Mouse (Mus musculus): ENCODE data around the gene Ms4a8a.
"Not testable (repeated sequence)": the region's sequence is repeated elsewhere in the genome, so short reads cannot be mapped to it uniquely, and the experiment has no call there.

The Ms4a8a gene

DNA sequence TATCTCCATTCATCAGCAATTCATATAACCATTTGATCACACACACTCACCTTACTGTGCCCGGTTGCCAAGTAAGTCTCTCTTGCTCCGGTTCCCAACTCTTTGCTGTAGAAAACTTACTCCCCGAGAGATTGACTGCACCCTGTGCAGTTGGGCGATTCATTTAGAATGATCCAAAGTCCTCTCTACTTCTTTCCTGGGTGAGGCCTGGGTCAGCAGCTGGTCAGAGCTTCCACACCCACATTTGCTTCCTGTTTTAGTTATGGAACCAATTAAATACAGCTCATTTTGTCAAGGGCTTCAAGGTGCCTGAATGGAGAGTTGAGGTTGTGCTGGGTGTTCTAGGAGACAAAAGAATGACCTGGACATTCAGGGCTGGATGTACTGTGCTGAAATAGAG lies at the start of gene Ms4a8a:
Ms4a8a (minus strand) TSS at position 169 of the 400 bp plus-strand sequence.
- DNase-seq (ENCODE audit: extremely low read depth, low read depth), result no peak

DNA sequence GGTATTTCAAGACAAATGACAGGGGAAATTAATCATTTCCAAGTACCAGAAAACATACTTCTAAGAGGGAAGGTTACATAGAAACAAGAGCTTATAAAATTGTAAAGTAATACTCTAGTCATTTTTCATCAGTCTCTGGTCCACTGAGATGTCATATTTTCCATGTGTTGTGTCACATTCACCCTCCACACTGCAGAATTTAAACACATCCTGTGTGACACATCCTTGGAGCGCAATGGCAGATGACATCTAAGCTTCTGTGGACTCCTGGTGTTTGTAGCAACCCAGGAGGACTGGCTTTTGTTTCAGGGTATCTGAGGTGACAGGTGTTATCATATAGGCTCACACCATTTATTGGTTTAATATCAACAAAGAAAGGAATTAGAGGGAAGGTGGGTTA lies 48.8 kb upstream of the Ms4a8a start:
- no peak for DNase-seq (ENCODE audit: extremely low read depth, low read depth)

GRCm38 (mm10) chr19:11121016-11121420 lies 40.1 kb upstream of the Ms4a8a start:
- DNase-seq (ENCODE audit: extremely low read depth, low read depth), result not testable (repeated sequence)

GRCm38 (mm10) chr19:11119338-11119737 lies 38.4 kb upstream of the Ms4a8a start:
- DNase-seq (ENCODE audit: extremely low read depth, low read depth), result no peak

DNA sequence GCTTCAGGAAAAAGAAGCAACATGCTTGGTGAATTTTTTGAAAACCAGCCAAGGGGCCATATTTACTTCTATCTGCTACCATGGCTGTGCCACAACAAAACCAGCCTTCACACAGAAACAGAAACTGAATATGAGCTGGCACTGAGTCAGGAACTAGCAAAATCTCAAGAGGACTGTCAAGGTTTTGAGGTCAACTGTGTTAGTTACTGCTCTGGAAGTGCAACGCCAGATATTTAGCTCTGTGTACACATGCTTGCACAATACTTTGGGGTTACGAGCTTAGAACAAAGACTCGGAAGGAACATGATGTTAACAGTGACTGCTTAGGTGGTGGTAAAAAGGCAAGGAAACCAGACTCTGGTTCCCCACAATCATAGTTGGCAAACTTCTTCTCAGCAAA lies 26.8 kb upstream of the Ms4a8a start:
- no peak for DNase-seq (ENCODE audit: extremely low read depth, low read depth)

DNA sequence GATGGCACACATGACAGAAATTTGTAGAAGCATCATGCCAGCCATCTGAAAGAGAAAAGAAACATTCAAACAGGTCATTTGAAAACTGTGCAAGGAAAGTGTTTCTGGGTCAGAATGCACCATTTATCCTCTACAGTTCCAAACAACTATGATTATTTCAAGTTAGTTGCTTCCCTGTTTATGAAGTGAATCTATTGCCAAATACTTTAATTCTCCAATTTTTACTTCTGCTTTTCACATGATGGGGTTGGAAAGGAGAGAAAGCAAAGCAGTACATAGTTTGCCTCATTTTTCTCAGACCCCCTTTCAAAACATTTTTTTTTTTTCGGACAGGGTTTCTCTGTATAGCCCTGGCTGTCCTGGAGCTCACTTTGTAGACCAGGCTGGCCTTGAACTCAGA lies 21.0 kb upstream of the Ms4a8a start:
- no peak for DNase-seq (ENCODE audit: extremely low read depth, low read depth)

DNA sequence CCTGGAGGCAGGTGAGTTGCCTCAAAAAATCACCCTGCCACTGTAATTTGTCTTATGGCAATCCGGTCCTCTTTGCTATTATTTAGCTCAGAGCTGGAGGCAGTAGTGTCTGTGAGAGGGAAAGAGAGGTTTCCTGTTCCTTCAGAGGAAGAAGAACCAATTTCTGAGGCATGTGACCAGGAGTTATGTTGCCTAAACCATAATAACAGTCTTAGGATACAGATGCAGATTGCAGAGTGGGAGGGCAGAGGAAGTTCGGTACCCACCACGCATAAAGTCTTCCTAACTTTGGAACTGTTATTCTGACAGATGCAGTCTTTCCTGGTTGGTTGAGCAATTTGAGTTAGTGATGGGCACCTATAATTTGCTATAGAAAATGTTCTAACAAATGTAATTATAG lies 17.5 kb upstream of the Ms4a8a start:
- no peak for DNase-seq (ENCODE audit: extremely low read depth, low read depth)

DNA sequence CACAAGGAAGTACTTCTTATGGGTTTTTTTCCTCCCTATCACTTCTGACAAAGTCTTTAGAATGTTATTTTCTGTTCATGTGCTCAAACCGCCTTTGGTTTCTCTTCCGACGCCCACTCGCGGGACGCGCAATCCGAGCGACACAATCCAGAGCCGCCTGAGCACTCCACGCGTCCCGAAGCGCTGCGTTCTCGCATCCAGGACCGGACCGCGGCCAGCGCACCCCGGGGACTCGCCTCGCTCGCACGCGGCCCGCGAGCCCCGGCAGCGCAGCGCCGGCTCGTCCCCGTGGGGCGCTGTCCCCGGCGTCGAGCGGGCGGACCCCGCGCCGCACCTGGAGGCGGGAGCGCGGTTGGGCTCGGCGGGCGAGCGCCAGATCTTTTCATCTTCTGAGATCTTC lies 11.2 kb upstream of the Ms4a8a start:
- DNase-seq (ENCODE audit: extremely low read depth, low read depth), result not testable (repeated sequence)

DNA sequence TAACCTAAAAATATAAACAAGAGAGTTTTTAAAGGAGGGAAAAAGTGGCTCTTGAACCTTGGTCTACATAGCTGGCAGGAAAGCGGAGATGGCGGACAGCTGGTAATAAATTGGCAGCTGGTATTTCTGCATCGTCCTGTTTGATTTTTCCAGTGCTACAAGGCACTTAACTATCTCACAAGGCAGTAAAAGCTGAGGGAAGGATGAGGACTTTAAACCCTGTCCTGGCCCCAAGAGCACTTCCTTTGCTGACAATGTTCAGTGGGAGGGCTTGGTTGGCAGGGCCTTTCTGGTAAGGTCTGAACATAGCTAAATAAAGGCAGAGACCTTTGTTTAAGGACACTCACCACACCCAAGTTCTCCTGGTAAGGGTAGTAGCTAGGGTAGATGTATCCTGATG lies 10.5 kb downstream of the Ms4a8a start:
- no peak for DNase-seq (ENCODE audit: extremely low read depth, low read depth)

DNA sequence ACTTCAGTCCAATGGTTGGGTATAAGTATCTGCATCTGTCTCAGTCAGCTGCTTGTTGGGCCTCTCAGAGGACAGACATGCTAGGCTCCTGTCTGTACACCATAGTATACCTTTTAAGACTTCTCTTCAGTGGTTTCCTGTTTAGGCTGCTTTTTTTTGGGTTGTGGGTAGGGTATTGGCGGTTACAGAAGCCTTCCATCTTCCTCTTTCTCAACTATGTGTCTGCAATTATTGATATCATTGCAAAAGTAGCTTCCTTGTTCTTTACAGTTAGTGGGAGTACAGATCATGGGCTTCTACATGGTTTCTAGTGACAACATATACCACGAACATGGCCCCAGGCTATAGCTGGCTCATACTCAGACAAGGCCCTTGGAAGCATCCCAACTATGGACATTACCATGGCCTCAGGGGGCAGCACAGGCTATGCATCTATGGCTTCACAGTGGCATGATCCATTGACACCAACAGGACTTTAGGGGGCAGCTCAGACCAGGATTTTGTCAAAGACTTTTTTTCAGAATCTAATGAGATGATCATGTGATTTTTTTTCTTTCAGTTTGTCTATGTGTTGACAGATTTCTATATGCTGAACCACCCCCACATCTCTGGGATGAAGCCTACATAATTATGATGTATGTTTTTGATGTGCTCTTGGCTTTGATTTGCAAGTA lies 15.6 kb downstream of the Ms4a8a start:
- peak; percentile 70 for DNase-seq (ENCODE audit: extremely low read depth, low read depth)

DNA sequence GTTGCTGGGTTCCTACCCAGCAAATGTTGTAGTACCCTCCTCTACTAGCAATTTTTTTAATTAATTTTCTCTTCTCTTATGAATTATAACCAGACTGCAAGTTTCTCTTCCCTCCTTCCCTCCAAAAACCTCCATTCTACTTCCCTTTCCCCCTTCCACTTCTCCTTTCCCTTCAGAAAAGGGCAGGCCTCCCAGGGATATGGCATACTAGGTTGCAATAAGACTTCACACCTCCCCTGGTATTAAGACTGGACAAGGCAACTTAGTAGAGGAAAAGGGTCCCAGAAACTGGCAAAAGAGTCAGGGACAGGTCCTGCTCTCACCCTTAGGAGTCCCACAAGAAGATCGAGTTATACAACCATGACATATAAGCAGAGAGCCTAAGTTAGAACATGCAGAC lies 20.0 kb downstream of the Ms4a8a start:
- no peak for DNase-seq (ENCODE audit: extremely low read depth, low read depth)

DNA sequence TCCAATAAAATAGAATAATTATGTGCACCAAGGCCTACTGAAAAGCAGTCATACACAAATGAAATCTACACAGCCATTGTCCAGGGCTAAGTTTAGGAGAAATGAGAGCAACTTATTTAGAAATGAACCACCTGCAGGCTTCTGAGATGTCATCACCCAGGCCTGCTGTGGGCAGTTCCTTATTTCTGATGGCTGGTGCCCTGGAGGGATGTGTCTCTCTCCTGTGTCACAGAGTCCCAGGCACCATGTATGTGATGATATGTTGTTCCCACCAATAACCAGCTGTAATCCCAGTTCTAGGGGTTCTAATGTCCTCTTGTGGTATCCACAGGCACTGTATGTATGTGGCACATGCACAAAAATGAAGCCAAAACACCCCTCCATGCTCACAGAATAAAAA lies 20.9 kb downstream of the Ms4a8a start:
- no peak for DNase-seq (ENCODE audit: extremely low read depth, low read depth)

DNA sequence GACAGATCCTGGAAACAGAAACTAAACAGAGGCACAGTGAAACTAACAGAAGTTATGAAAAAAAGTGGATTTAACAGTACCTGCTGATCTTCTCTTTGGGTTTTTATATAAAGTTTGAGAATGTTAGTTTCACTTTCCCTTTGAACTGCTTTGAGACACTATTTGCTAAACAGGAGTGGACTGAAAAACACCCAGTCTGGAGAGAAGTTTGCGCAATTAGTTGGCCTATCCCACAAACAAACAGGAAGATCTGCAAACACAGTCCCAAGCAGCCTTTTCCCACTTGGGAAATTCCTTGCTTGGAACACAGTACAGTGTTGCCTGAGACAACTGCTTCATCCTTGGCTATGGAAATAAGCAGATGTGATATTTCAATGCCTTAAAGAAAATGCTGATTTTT lies 25.2 kb downstream of the Ms4a8a start:
- DNase-seq (ENCODE audit: extremely low read depth, low read depth), result not testable (repeated sequence)

- DNase-seq (ENCODE audit: extremely low read depth, low read depth), result no peak
Measured at GRCm38 (mm10) chr19:11053277-11053676, 27.6 kb downstream of the Ms4a8a start.

GRCm38 (mm10) chr19:11052877-11053276 lies 28.0 kb downstream of the Ms4a8a start:
- DNase-seq (ENCODE audit: extremely low read depth, low read depth), result no peak

DNA sequence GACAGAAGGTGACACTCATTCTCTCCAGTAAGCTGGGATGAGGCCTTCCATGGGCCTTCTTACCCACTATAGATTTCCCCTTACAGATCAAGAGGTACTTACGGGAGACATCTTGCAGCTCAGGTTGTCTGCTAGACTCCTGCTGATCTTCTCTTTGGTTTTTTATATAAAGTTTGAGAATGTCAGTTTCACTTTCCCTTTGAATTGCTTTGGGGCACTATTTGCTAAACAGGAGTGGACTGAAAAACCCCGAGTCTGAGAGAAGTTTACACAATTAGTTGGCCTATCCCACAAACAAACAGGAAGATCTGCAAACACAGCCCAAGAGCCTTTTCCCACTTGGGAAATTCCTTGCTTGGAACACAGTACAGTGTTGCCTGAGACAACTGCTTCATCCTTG lies 30.6 kb downstream of the Ms4a8a start:
- no peak for DNase-seq (ENCODE audit: extremely low read depth, low read depth)

- DNase-seq (ENCODE audit: extremely low read depth, low read depth), result no peak
Measured at GRCm38 (mm10) chr19:11049426-11049825, 31.5 kb downstream of the Ms4a8a start.

DNA sequence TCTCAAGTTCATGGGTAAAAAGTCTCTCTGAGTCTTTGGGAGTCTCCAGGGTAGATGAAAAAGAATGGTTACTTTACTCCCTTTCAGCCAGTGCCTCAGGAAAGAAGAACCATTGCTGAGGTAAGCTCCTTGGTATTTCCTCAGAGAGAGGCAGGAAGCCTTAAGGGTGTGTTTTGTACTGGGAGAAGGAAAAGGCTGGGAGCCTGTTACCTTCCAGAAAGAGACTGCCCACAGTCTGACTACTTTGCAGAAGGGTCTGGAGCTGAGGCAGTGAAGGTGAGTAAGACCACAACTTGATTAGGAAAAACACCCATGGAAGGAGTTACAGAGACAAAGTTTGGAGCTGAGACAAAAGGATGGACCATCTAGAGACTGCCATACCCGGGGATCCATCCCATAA lies 32.4 kb downstream of the Ms4a8a start:
- no peak for DNase-seq (ENCODE audit: extremely low read depth, low read depth)

DNA sequence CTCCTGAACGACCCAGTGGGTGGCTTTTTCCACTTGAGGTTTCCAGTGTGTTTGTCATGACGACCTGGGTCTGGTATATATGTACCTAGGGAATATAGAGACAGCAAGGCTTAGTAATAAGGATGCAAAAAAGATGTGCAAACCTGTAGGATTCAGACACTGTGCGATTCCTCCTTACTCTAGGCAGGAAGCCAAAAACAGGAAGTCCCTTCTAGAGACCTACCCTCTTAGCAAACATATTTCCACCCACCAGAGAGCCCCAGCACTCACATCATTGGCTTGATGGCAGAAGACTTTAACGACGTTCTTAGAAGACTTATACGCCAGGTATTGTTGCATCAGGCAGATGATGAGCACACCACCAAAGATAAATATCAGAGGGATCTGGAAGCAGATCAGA lies 32.9 kb downstream of the Ms4a8a start:
- peak; percentile 43 for DNase-seq (ENCODE audit: extremely low read depth, low read depth)

DNA sequence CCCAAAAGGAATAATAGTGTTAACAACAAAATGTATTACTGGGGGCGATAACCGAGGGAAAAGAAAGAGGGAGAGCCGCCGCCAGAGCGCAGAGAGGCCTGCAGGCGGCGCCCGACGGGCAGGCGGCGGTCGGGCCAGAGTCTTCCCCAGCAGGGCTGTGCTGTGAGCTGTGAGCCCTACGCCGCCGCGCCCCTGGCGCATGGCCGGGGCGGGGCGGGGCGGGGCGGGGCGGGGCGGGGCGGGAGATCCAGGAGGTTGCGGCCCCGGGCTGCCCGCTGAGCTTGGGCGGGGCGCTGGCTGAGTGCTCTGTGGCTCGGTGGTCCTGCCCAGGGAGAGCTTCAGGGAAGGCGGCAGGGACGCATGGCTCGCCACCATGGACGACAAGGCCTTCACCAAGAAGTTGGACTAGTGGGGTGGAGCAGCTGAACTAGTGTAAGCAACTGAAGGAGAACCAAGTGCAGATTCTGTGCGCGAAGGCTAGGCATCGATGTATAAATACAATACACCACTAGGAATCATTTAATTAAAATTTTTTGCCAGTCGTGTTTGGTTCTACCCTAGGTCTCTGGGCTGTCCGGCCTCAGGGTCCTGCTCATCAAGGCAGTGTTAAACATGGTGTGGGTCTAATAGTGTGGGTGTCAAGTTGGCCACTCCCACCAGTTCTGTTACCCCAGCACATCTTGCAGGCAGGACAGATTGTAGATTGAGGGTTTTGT lies 35.7 kb downstream of the Ms4a8a start:
- peak; percentile 54 for DNase-seq (ENCODE audit: extremely low read depth, low read depth)

DNA sequence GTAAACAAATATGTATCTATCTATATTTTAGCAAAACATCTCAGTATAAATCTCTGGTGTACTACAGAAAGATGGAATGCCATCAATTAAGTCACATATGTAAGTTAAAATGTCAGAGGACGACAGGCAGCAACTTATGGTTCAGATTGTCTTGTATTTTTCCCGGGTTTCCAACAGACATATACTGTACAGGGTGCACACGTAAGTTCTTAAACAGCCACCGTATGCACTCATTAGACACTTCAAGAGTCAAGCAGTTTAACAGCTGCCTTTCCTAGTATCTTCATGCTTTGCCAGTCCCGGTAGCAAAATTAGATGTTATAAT lies 36.3 kb downstream of the Ms4a8a start:
- no peak for DNase-seq (ENCODE audit: extremely low read depth, low read depth)

DNA sequence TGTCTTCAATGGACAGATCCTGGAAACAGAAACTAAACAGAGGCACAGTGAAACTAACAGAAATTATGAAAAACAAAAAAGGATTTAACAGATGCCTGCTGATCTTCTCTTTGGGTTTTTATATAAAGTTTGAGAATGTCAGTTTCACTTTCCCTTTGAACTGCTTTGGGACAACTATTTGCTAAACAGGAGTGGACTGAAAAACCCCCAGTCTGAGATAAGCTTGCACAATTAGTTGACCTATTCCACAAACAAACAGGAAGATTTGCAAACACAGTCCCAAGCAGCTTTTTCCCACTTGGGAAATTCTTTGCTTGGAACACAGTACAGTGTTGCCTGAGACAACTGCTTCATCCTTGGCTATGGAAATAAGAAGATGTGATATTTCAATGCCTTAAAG lies 43.3 kb downstream of the Ms4a8a start:
- no peak for DNase-seq (ENCODE audit: extremely low read depth, low read depth)

DNA sequence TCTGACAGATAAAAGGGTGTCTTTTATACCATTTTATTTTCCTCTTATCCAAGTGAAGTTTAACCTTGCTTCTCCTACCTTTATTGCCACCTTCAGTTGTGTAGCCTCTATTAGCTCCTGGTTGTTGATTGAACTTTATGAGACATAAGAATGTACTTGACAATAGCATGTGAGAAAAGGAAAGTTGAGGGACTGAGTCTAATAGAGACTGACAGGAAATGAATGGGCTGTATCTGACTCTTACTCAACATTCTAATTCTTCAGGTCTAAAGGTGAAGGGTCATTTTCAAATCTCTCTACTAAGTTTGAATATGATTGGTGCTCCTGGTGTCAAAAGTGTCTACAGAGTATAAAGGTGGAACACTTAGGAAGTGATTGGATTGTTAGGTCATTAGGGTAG lies 58.5 kb downstream of the Ms4a8a start:
- DNase-seq (ENCODE audit: extremely low read depth, low read depth), result no peak

Data from MEL-GATA-1-ER (cell line).